Mouse (Mus musculus) forelimb bud, embryonic 11.5 days (tissue): ENCODE measurements at regions not wholly inside any gene's neighbourhood (a gene's known extent, or its start where the extent isn't known, plus 50 kb on each side); places are given as distances from the start of the nearest gene placed in this dataset.
A peak's percentile ranks its signal among the peaks of the same experiment; 100 is the strongest.

Experiments used
- DNase-seq: peaks from one replicate; pipeline ENCODE4 v3.0.0-alpha.2; 2012; ENCODE audit warnings: low read depth, low spot score

GRCm38 (mm10) chr1:72108678-72109077, 103.4 kb downstream of the Mreg start:
- peak; percentile 73 for DNase-seq

DNA sequence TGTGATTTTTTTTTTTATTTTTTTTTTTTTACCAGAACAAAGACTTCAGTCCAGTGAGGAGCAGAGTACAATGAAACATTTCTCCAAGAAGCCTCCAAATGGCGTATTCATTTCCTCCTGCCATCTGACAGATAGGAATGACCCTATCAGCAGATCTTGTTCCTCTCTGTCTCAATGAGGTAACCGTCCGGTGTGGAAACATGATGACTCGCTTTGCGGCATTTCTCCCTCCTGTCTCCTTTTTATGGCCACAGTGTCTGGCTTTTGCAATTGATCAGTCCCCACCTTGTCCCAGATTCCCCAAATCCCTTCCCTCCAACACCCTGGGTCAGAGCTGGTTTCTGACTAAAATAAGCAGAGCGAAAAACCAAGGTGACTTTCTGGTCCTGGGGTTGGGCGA, 105.0 kb downstream of the Mreg start:
- no peak for DNase-seq

- no peak for DNase-seq
These were observed 105.5 kb downstream of the Mreg start for GRCm38 (mm10) chr1:72106655-72107054.

DNA sequence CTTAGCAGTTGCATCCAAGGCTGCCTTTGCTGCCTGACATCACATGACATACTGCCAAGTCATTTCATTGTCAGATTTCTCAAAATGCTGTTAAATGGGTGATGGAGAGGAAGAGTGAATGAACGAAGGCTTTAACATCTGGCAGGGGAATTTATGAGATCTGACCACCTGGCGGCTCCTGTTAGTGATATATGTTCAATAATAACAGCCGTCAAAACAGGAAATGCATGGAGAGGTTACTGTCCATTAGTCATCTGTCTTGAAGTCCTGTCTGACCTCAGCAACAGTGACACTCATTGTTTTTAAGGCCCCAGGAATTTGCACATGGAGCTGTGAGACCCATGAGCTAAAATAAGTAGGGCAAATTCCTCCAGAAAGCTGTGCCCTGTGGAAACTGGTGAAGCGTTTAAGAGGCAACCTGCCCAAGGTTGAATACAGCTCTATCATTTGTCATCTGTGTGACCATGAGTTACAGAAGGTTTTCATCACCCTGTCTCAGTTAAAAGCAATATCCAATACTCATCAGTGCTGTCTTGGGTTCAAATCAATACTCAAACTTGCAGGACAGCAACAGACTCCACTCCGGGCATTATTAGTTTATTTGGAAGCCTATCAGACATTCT, 106.6 kb downstream of the Mreg start:
- peak; percentile 40 for DNase-seq

- no peak for DNase-seq
These were observed 108.1 kb downstream of the Mreg start for GRCm38 (mm10) chr1:72103962-72104361.

DNA sequence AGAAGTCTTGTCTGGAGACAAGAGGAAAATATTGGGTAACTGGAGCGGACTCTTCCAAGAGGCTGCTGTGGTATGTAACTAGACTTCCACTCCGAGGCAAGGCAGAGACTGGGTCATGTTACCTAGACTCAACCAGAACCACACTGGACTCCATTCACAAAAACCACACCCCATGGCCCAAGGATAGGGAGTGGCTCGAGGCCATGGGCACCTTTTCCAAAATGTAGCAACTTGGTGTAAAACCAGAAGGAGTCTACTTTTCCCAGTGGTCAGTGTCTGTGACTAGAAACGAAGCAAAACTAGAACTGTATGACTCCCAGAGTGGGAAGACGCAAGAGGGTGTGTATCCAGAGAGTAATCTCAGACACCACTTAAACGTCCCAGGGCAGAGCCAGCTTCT, 108.7 kb downstream of the Mreg start:
- DNase-seq: no peak

GRCm38 (mm10) chr1:72099447-72099846, 112.7 kb downstream of the Mreg start:
- DNase-seq: no peak

GRCm38 (mm10) chr1:72091344-72091743, 120.8 kb downstream of the Mreg start:
- DNase-seq: no peak

GRCm38 (mm10) chr1:72085661-72086060, 126.4 kb downstream of the Mreg start:
- no peak for DNase-seq

- DNase-seq: no peak
These were observed 127.9 kb downstream of the Mreg start for GRCm38 (mm10) chr1:72084219-72084618.

DNA sequence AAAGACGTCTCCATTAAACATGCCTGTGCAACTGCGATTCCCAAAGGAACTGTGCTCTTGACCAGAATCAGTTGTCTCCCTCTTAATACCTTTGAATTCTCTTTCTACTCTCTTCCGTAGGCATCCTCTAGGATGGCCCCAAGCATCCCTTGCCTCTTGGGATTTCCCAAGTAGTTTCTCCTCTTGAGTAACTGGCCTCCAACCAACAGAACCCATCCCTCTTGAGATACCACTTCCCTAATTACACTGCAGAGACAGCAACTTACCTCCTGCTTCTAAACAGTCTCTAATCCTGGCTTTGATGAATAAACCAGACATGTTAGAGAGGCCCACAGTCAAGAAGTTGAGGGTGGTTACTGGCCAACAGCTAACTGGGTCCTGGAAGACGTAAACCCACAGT, 129.7 kb downstream of the Mreg start:
- no peak for DNase-seq

DNA sequence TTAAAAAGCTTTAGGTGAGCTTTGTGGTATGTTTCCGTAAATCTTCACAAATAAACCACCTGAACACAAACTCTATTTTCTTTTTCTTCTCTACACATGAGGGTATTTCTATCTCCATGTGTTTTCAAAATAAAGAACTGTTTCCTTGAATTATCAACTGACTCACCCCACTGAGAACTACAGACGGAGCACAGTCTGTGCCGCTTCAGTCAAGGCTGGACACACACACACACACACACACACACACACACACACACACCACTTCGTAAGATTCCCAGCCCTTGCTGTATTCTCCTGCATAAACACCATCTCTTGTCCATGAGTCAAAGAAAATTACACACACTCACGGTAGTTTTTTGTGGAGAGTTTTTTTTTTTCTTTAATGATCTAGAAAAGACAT, 130.3 kb downstream of the Mreg start:
- DNase-seq: no peak

GRCm38 (mm10) chr1:72078926-72079550, 133.1 kb downstream of the Mreg start:
- no peak for DNase-seq

GRCm38 (mm10) chr1:72076341-72076740, 135.8 kb downstream of the Mreg start:
- DNase-seq: no peak

GRCm38 (mm10) chr1:72075464-72075863, 136.6 kb downstream of the Mreg start:
- no peak for DNase-seq

- no peak for DNase-seq
These were observed 138.9 kb downstream of the Mreg start for GRCm38 (mm10) chr1:72073245-72073644.

- DNase-seq: no peak
These were observed 141.6 kb downstream of the Mreg start for GRCm38 (mm10) chr1:72070489-72070888.

DNA sequence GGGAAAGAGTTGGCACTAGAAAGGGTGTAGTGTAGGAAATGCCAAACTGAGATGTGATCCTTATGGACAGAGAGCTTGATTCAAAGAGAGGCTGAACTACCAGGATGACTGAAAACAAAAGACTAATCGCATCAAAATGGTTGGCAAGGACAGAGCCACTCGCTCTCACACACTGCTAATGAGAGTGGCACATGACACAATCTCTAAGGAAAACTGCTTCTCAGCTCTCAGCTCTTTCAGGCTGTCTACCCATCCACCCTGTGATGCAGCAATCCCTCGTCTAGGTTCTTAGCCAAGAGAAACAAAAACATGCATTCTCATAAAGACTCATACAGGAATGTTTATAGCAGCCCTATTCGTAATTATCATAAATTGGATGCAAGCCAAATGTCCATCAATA, 143.1 kb downstream of the Mreg start:
- no peak for DNase-seq

DNA sequence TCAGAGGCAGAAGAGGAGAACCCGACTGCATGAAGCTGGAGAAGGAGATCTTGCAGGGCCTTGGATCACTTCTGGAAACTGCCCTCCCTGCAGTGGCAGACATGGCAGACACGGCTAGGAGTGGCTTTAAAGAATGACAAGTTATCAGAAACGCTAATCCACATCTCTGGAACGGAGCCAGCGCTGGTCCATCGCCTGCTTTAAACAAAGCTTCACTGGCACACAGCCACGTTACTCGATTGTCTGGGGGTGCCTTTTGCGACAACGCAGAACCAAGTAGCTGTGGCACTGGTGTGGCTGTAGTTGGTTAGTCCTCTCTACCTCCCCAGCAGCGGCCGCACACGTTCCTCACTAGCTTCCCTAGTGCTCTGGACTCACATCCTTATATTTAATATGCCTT, 147.0 kb downstream of the Mreg start:
- no peak for DNase-seq

DNA sequence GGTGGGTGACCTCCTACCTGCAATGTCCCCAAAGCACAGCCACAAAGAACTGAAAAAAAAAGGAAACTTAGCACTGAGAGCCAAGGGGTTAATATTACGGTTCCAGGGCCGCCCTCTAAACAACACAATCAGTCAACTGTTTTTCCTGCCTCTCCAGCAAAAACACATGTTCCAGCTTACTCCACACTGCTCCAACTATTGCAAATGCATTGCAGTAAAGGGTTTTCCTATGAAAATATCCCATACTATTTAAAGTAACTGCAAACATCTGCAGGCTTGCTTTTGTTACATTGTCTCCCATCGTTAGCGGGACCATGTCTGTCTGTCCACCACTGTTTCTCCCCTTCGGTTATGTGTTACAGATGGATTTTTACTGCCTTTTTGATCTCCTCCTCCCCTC, 151.7 kb downstream of the Mreg start:
- DNase-seq: peak; percentile 61

DNA sequence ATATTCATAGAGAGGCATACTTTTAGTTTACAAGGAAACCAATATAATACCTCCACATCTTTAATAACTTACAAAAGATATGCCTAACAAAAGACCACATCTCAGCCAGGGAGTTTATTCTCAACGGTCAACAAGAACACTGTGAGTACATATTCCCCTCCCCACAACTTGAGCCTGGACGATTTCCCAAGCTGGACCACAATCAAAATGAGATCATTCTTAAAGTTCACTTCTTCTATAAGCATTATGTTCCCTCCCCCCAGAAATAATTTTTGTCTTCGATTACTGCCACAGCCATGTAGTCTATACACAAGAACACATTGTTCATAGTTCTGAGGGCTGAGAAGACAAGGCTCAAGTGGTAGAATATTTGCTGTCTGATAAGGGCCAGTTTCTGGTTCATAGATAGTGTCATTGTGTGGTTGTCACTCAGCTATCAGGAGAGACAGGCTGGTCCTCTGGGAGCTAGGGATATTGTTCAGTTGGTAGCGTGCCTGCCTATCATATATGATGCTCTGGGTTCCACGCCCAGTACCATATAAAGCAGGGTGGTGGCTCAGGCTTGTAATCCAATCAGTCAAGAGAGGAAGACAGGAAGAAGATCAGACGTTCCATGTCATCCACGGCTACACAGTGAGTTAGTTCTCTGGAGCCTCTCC, 153.9 kb downstream of the Mreg start:
- DNase-seq: no peak

GRCm38 (mm10) chr1:72054541-72054940, 157.6 kb downstream of the Mreg start:
- no peak for DNase-seq

DNA sequence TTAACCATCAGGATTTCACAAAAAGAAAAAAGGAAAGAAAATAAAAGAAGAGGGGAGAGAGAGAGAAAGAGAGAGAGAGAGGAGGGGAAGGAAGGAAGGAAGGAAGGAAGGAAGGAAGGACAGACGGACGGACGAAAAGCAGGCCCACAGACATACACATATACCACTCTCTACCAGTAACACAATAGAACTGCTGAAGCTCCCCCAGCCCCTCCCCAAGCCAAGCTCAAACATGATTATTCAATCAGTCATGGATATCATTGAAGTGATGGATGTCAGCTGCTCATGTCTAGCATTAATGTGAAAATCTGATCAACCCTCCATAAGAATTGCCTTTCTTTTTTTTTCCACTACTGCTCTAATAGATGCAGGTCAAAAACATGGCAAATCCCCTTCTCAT, 161.2 kb downstream of the Mreg start:
- no peak for DNase-seq
